Mouse (Mus musculus) heart, adult 2 months (tissue): Measurements from ENCODE around the gene Plod1.
A peak's percentile ranks its signal among the peaks of the same experiment; 100 is the strongest.

ENCODE experiments used
- CTCF ChIP-seq: fragments of 200-600 bp; IDR thresholded peaks from 2 replicates; pipeline ENCODE4 v1.8.1; 2022; ENCODE audit warnings: antibody characterized with exemption, mild to moderate bottlenecking, moderate library complexity
- POLR2A ChIP-seq: fragments of 200-500 bp; IDR thresholded peaks from 2 replicates; pipeline ENCODE4 v1.6.1; 2011; ENCODE audit warnings: mild to moderate bottlenecking, low read depth, low read length, control low read depth; ENCODE audit not compliant: insufficient read depth

GRCm38 (mm10) chr4:147927705-147928104 is 8.9 kb downstream of the Plod1 start:
- TF ChIP-seq POLR2A (0 out of 2 replicates have a peak, but pooled peaks have one; percentile 14), CTCF (no peak)
